Mouse (Mus musculus): ENCODE results near the gene Fam184a.

Gene Fam184a

DNA sequence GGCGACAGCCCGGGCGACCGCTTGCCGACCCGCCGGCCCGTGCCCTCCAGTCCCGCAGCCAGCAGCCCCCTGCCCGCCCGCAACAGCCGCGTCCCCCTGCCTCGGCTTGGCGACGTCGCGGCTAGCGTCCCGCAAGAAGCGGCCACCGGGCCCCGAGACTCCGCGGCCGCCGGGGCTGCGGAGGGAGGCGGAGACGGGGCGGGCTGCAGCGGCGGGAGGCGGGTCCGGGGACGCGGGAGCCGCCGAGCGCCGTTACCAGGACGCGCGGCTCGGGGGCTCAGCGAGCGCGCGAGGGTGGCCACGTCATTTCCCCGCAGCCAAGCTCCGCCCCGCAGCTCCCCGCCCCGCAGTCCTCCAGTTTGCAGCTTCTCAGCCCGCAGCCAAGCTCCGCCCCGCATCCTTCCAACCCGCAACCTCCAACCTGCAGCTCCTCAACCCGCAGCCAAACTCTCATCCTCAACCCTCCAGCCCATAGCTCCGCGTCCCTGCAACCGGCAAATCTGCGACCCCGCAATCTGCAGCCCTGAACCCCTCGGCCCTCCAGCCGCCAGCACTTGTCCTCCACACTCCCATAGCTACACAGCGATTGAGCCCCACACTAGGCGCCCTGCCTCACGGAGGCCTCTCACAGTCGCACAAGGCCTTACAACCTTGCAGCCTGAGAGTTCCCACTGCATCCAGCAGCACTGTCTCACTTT is at the start of gene Fam184a:
Gene Fam184a, minus strand, starts transcription at position 169 of the 698 bp plus-strand sequence.
- peak; percentile 68 for DNase-seq

DNA sequence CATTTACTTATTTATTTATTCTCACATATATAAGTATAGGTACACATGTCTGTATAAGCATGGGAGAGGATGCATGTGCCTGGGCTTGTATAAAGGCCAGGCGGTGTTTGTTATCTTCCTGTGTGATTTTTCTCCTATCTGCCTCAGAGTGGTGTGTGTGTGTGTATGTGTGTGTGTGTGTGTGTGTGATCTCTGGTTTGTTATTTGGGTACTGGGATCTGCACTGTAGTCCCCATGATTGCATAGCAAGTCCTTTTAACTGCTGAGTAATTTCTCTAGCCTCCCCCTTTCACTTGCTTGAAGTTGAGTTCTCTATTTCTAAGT is 45.3 kb upstream of the Fam184a start:
- no peak for DNase-seq

DNA sequence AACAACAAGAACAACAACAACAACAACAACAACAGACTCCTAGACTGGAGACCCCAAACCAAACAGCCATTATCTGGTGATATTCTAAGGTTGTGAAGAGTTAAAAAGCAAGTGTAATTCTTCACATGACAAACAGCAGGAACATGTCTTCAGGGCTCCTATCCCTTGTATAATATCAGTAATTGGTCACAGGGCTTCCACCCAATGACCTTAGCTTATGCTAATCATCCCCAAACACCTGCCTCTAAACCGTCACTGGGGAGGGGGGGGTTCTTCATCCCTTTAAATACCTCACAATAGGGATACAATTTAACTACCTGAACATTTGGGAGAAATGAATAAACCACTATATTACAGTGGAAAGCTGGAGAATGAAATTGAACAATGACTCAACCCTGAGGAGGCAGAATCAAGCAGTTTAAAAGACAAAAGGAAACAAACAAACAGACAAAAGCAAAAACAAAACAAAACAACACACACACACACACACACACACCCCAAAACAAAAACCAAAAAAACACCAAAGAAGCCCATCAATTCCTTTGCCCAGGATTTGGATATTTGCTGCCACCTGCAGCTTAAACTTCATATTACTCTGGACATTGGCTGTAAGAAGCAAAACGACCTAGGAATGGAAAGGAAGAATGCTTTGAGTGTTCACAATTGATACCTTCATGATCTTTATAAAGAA is 44.8 kb upstream of the Fam184a start:
- DNase-seq, result peak; percentile 63

DNA sequence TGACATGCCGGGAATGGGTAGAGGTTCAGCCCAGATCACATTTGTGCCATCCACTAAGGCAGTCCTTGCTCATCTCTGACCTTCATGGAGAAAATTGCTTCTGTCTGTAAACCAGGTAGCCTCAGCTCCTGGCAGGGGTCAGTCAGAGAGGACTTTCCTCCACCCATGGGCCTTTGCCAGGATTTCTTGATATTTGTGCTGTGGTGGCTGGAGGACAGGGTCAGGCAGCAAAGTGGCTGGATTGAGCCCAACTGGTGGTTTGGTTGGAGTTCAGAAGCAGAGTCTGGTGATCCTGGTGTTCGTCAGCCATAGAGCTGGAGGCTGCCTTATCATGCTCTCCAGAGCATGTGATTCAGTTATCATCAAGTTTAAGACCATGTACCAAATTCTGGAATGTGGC is 40.4 kb upstream of the Fam184a start:
- DNase-seq, result no peak

DNA sequence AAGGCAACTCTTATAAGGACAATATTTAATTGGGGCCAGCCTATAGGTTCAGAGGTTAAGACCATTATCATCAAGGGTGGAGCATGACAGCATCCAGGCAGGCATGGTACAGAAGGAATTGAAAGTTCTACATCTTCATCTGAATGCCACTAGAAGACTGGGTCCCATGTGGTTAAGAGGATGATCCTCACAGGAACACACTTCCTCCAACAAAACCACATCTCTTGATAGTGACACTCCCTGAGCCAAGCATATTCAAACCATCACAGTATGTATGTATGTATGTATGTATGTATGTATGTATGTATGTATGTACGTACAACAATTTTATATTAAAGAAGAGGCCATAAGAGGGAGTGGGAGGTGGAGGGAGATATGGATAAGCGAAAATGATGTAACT is 25.7 kb upstream of the Fam184a start:
- no peak for DNase-seq

DNA sequence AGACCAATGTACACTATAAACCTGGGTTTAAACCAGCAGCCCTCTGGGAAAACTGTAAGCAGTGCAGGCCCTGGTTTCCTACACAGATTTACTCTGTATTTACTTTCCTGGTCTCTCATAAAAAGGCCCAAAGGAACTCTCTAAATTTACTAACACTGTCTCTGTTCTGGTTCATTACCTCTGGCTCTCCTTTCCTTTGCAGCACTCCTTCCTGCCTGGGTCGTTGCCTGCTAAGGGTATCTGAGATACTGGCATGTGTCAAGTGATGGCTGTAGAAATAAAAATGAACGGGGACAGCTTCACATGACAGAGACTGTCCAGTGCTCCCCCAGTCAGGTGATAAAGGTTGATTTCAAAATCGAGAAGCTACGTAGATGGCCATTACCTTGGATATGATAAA is 21.8 kb upstream of the Fam184a start:
- DNase-seq, result no peak

DNA sequence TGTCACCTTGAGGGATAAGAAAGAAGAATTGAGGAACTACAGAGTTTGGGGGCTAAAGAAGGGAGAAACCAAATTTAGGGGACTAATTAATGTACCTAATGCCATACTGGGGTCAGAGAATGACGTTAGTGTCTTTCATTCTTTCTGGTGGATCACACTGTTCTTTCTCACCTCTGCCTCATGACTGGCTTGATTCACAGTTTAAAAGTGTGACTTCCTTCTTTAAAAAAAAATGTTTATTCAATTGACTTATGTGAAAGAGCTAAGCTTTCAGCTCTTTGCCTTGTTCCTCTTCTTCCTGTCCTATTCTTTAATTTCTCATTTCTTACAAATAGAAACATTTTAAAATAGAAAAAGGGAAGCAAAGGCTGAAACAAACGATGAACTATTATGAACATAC is 20.6 kb upstream of the Fam184a start:
- DNase-seq, result no peak

DNA sequence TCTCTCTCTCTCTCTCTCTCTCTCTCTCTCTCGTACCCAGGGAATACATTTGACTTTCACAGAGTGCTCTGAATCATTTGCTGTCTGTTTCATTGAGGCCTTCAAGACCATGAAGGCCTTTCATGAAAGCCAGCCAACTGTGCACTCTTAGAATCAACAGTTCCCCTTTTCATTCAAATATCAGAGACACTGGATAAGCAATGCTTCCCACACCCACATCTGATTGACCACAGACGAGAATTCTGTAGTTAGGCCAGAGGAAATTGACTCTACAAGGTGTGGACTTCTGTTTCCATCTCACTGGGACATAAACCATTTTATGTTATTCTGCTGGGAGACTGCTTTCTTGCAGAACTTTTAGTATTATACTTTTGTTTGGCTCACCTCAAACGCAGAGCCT is 17.8 kb upstream of the Fam184a start:
- DNase-seq, result no peak

DNA sequence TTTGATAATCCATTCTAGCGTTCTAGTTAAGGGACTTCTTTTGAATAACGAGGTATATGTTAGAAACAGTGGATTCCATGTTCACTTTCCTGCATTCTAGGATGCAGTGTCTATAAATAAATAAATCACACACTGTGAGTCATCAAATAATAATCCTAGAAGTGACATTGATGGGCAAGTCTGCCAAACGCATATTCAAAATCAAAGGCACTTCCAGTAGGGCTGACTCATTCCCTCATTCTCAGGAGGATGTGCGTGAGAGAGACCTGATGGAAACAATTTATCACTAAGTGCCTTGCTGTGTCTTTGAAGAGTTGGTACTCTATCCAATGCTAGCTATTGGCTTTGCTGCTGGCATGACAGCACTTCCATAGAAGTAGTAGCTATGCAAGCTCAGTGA is 14.5 kb upstream of the Fam184a start:
- DNase-seq, result no peak

DNA sequence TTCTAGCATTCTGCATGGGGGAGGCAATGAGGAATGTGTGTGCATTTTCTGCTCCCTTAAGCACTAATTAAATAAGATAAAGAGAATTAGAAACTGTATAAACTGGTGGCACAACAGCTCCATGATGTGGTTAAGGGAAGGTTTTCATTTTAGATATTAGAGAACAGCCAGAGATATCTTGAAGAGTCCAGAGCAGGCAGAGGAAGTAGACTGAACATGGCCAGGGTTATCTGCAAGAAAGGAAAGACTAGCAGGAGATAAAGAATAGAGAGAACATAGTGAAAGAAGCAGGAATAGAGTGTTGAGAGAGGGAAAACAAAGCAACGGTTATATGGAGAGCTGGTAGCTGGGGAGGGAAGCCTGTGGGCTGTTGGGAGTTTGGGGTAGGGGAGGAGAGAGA is 1.8 kb upstream of the Fam184a start:
- DNase-seq, result no peak

DNA sequence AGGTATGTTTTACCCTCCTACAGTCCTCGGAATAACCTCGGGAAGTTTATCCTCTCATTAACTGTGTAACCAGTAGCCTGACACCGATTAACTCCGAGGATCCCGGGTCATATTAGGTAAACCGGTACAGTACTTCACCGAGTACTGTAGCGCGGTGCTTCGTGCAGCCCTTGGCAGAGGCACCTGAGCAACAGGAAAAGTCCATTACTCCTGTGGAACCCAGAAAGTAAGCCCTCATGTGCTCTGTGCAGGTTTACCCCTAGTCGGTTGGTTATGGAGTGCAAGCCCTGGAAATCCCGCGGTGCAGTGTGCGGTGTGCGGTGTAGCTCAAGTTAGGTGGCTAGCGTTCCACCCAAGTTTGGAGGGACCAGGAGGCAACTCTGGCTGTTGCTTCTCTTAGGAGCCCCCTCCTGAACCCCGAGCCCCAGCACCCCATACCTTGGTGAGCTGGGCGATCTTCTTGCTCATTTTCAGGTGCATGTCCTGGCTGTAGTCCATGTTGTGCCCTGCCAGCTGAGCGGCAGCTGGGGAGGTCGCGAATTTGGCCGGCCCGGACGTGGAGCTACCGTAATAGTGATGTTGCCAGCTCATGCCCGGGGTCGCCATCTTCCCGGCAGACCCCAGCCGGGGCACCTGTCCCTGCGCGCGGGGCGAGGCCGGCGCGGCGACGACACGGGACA is 508 bp downstream of the Fam184a start:
- DNase-seq, result no peak

DNA sequence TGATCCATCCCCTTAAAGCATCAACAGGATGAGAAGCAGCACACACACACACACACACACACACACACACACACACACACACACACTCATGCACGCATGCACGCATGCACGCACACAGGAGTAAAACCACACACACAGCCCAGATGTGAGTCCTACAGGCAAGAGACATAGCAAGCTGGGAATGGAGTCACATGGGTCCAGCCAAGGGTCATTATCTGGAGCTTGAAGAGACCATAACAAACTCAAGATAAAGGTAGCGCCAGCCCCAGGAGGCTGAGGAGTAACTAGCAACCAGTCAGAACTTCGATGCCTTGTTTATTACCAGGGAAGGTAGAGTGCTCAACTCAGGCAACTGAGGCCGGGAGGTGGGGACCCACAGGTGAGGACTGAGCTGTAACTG is 4.9 kb downstream of the Fam184a start:
- peak; percentile 51 for DNase-seq

DNA sequence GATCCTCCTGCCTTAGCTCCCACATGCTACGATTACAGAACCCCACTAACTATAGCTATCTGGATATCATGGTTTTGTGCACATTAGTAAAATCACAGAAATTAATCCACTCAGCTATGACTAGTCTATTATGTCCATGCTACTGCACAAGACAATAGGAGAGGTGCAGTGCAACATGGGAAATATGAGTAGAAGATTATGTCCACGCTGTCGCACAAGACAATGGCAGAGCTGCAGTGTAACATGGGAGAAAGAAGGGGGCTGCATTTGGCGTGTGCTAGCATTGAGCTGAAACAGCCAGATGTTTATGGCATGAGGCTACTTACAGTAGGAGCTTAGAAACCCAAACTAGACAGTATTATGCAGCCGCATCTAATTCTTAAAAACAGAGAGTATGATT is 8.0 kb downstream of the Fam184a start:
- no peak for DNase-seq

DNA sequence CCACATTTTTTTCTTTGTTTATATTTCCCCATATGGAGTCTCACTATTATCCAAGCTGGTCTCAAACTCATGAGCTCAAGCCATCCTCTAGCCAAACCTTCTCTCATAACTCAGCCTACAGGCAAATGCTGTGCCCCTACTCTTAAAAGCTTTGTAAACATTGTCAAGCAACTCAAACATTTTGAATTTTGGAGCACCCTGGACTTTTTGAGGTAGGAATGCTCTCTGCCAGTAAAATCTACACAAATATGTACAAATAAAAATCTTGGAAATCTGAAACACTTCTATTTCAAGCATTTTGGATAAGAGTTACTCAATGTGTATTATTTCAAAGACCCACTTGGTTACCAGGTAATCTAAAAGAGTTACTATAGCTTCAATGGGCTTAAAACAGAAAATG is 10.9 kb downstream of the Fam184a start:
- no peak for DNase-seq

DNA sequence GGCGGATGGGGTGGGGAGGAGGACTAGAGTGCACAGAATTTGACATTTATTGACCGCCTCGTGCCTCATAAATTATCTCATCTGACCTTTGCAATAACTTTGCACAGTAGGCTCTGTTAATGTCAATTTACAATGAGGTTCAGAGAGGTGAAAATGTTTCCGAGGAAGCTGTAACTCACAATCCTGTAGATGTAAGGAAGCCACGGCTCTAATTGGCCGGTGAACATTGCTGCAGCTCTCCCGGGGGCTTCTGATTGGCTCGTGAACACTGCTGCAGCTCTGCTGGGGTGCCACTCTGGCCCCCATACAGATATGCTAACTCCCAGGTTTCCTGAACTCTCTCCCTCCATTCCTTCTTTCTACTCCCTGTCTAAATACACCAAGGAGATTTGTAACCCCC is 12.1 kb downstream of the Fam184a start:
- DNase-seq, result no peak

DNA sequence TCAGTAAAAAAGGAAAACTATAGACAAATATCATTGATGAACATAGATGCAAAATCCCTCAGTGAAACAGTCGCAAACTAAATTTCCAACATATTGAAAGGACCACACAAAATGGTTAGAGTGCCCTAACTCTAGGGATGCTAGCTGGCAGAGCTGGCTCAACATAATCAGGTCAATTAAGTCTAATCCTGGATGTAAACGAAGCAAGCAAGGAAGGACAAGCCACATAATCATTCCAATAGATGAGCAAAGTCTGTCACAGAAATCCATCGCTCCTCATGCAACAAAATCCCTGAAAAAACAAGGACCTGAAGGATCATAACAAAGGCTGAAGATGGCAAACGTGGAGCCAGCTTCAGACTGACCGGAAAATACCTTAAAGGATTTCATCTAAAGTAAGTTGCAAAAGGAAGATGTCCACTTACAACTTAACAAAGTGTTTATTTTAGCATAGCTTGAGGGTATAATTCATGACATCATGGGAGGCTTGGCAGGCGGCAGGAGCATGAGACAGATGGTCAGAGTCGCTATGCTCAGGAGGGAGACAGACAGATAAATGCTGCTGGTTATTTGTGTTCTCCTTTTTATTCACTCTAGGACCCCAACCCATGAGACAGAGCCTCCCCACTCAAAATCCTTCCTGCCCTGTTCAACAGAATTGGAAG is 15.6 kb downstream of the Fam184a start:
- no peak for DNase-seq

DNA sequence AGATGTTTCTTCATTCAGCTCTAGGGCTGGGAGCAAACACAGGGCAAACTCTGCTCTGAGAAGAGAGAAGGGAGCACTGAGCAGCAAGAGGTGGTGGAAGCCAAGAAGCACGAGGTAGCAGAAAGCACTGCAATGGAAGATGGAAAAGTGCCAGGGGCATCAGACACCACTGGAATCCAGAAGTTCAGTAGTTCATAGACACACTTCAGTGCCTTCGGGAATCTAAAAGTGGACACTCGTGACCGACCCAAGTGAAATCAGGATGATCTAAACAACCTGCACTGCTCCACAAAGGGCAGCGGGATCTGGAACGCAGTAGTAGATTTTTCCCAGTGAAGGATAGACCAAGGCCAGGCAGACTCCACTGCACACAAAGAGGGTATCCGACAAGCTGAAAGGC is 18.6 kb downstream of the Fam184a start:
- no peak for DNase-seq

DNA sequence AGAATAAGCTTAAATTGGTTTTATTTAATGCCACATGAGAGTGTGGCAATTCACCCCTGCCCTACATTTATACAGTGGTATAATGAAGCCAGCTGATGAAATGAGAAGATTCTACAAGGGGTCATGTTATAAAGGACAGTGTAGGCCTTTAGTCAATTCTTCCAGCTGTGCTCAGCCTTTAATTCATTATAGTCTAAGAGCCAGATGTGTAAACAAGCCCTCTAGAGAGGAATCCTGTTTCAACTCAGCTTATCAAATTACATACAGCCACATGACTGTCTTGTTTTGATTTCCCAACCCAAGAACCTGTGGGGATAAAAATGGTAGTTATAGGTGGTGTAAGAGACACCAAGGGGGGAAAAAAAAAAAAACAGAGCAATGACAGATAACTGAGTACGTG is 22.0 kb downstream of the Fam184a start:
- DNase-seq, result no peak

DNA sequence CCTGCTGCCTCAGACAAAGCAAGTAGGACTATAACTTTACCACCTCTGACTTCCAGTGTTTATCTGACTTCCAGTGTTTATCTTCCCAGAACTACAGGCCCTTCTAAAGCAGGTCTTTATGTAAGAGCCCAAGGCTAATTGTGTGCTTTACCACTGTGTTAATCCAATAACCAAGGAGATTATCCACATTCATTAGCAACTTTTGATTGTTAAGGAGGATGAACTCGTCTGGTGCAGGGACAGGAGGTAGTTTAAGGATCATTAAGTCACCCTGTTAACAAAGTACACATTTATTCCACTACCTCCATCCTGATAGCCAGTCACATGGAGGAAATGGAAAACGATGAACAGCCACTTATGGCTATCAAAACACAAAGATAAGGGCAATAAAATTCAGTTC is 25.6 kb downstream of the Fam184a start:
- DNase-seq, result no peak

DNA sequence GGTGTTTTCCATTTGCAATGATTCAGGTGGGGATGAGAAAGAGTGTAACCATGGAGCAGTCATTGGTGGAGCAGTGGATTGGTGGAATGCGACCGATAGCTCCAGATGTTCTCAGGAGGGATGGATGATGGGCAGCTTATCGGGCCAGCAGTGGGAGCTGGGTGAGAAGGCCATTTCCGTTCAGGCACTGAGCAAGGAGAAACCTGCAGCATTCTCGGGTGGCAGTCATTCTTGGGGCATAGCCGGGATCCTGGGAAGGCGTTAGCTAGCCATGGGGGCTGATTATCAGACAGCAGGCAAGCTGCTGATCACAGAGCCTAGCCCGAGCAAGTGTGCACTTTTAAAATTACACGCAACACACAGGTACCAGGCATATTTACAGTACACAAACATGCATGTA is 46.4 kb downstream of the Fam184a start:
- DNase-seq, result no peak

DNA sequence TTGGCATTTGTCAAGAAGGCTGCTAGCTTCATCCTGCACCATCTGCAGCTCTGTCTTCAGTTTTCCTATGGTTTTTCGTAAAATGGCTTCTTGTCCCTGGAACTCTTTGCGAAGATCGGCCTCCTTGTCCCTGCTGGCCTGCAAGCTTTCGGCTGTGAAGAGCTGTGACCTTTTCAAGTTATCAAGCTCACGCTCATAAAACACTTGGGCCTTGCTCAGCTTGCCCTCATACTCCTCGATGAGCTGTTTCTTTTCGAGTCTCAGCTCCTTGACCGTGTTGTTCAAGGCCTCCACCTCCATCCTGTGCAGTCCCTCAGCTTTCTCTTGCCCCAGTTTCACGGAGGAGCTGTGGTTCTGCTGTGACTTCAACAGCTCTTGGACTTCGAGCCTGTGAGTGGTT is 52.4 kb downstream of the Fam184a start:
- DNase-seq, result no peak

DNA sequence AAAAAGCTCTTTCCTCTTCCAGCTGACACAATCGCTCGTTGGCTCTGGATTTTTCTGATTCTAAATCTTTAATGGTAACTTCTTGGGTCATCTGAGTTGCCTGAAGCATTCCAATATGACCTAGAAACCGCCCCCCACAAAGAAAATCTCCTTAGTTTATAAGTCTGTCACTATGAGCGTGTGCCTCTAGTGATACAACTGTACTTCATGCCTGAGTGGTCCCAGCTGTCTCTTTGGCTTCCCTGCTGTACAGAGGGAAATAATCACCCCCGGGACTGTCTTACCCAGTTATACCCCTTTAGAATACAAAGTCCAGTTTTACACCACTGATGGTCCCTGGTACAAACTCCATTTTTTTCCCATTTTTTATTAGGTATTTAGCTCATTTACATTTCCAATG is 56.2 kb downstream of the Fam184a start:
- DNase-seq, result no peak

DNA sequence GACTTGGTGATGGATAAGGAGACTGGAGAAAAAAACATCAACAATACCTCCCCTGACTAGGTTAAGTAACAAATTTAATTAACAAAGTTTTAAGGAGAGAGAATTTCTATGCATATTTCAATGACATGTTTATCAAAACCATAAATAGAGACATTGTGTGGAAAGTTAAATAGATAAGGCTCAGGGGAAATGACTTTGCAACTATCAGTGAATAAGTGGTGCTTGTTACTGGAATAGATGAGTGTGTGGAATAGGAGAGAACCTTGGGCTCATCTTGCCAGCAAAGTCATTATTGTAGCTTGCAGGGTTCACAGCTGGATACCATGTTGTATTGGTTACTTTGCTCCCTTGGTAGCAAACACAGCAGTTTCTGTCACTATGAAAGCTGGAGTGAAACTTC is 59.7 kb downstream of the Fam184a start:
- DNase-seq, result no peak

Measured in lung, postnatal 36 days (tissue).